Mouse (Mus musculus) ES-Bruce4 (cell line): ENCODE results near the gene Ryk.

Source experiments
- CTCF ChIP-seq: IDR thresholded peaks from one replicate; pipeline ENCODE4 v1.8.1; 2011; ENCODE audit warnings: low read depth, low read length
- EP300 ChIP-seq: IDR thresholded peaks from 2 replicates; pipeline ENCODE4 v1.6.1; 2011; ENCODE audit warnings: low read depth, low read length; ENCODE audit not compliant: insufficient read depth
- POLR2A ChIP-seq: IDR thresholded peaks from one replicate; pipeline ENCODE4 v1.8.1; 2011; ENCODE audit warnings: low read length; ENCODE audit not compliant: insufficient read depth

- no peak for TF ChIP-seq CTCF
- TF ChIP-seq EP300, result no peak
- TF ChIP-seq POLR2A, result no peak
These were observed 55.4 kb downstream of the Ryk start for GRCm38 (mm10) chr9:102890166-102890565.
